Mouse (Mus musculus) forebrain, embryonic 13.5 days (tissue): Measurements from ENCODE around the gene St7. TPM values are rescaled to one million over a fixed set of nuclear protein-coding genes. Genes with fewer than 3 reads are reported as not detected.

Experiments used
- ATAC-seq: fragments of 200-750 bp; cut with Nextera tagmentation; 2 replicates; pipeline ENCODE4 v1.8.0; 2017
- H3K27ac ChIP-seq: fragments of 300-500 bp; sonication (generic); 2 replicates; pipeline ENCODE4 v1.5.1; 2015; ENCODE audit warnings: inconsistent platforms, mild to moderate bottlenecking, moderate library complexity
- H3K27me3 ChIP-seq: fragments of 300-500 bp; sonication (generic); 2 replicates; pipeline ENCODE4 v1.6.1; 2015; ENCODE audit warnings: mild to moderate bottlenecking, inconsistent platforms
- H3K36me3 ChIP-seq: fragments of 300-500 bp; sonication (generic); 2 replicates; pipeline ENCODE4 v1.6.1; 2015; ENCODE audit warnings: mild to moderate bottlenecking, inconsistent platforms; ENCODE audit not compliant: poor library complexity, severe bottlenecking
- H3K4me1 ChIP-seq: fragments of 300-500 bp; sonication (generic); 2 replicates; pipeline ENCODE4 v1.6.1; 2015; ENCODE audit warnings: inconsistent platforms
- H3K4me2 ChIP-seq: fragments of 300-500 bp; sonication (generic); 2 replicates; pipeline ENCODE4 v1.6.1; 2015; ENCODE audit warnings: inconsistent platforms, mild to moderate bottlenecking, moderate library complexity
- H3K4me3 ChIP-seq: fragments of 300-500 bp; sonication (generic); 2 replicates; pipeline ENCODE4 v1.5.1; 2015; ENCODE audit warnings: mild to moderate bottlenecking, inconsistent platforms
- H3K9ac ChIP-seq: fragments of 300-500 bp; sonication (generic); 2 replicates; pipeline ENCODE4 v1.6.1; 2015; ENCODE audit warnings: mild to moderate bottlenecking, inconsistent platforms
- H3K9me3 ChIP-seq: fragments of 300-500 bp; sonication (generic); replicated peaks from 2 replicates; pipeline ENCODE4 v1.6.1; 2016; ENCODE audit warnings: inconsistent platforms
- WGBS: fragments of 180-500 bp; shearing (Covaris S2); methylation state at CpG from one replicate; pipeline ENCODE4 v1.1.7; 2015; 5-methylcytosine and 5-hydroxymethylcytosine counted together
- polyA plus RNA-seq: library from polyadenylated mRNA; unstranded; fragments of >200 nt; fragmentation: Nextera tagmentation; extraction: Ambion mirVana; gene quantifications from 2 replicates; pipeline ENCODE4 v1.2.1, GENCODE M21; 2015

Gene St7
- polyA plus RNA-seq, 1 experiment from 2014 or later: 49.5 TPM

- H3K9me3 ChIP-seq: no peaks in the 10 kb centered on the region
- WGBS: 83% methylated on average over 7 of the region's 7 CpGs
- no peak for ATAC-seq
Observed at GRCm38 (mm10) chr6:17942344-17942743, 249.6 kb downstream of the St7 start.

DNA sequence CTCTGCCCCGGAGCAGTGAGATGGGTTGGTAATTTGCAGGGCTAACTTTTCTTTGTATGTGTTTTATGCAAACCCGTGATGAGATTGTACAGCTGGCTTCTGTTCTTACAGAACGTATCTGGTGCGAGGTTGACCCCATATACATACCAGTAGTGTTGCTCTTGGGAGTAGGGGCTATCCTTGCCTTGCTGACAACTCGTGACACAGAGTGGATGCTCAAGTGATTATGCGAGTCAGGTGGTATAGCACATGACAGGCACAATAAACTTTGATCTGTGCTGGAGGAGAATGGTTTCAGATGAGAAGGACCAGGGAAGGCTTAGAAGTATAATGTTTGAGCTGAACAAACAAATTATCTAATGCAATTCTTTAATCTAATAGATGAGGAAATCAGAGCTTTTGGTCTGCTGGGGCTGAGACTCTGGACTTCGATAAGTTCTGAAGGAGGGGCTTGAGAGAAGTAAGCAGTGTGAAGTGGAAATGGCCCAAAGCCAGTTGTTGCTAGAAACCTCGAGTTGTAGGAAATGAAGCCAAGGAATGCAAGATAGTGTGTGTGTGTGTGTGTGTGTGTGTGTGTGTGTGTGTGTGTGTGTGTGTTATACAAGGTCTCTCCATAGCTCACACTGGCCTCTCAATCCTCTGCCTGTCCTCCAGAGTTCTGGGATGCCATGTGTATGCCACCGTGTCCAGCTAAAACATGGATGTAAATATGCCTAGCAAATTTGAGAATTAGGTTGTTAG is 251.3 kb downstream of the St7 start:
- WGBS: 84% methylated on average over 9 of the region's 9 CpGs
- peaks cover 4% of the 10 kb centered on the region; the same call in 1 of the 2 replicates for H3K4me1 ChIP-seq
- no peak overlapping the region for H3K9ac ChIP-seq
- ATAC-seq: peak; percentile 27; the same call in 1 of the 2 replicates
- no peak overlapping the region for H3K4me3 ChIP-seq
- H3K9me3 ChIP-seq: no peaks in the 10 kb centered on the region
- no peak overlapping the region for H3K27ac ChIP-seq
- no peak overlapping the region for H3K4me2 ChIP-seq
- no peaks in the 10 kb centered on the region for H3K27me3 ChIP-seq
- H3K36me3 ChIP-seq: peaks cover 28% of the 10 kb centered on the region

More at GRCm38 (mm10) chr6:17942344-17942743, 249.6 kb downstream of the St7 start:
- Histone ChIP-seq H3K36me3 (peaks cover 38% of the 10 kb centered on the region), H3K4me3 (no peak overlapping the region), H3K27ac (no peak overlapping the region), H3K27me3 (no peaks in the 10 kb centered on the region), H3K4me2 (no peak overlapping the region), H3K4me1 (peaks cover 4% of the 10 kb centered on the region; the same call in 1 of the 2 replicates), H3K9ac (no peak overlapping the region)

DNA sequence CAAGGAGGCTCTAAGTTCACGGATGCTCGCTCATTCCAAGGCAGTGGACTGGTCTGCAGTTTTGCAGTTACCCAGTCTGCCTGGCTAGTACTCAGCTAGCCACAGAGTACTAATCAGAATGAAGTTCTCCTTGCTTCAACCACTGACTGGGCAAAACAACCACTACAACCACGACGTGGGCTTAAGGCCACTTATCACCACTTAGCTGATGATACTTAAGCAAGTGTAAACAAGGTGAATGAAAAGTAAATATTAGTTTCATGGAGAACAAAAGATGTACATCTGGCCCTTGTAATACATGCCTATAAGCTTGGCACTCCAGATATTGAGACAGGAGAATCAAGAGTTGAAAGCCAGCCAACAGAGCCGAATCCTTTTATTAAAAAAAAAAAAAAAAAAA is 253.7 kb downstream of the St7 start:
- H3K4me1 ChIP-seq: peaks cover 4% of the 10 kb centered on the region; the same call in 1 of the 2 replicates
- WGBS: 74% methylated on average over 5 of the region's 5 CpGs
- ATAC-seq: no peak
- no peak overlapping the region for H3K4me3 ChIP-seq
- peaks cover 15% of the 10 kb centered on the region; the same call in 1 of the 2 replicates for H3K36me3 ChIP-seq
- no peaks in the 10 kb centered on the region for H3K9me3 ChIP-seq
- no peak overlapping the region for H3K4me2 ChIP-seq
- H3K27ac ChIP-seq: no peak overlapping the region
- no peak overlapping the region for H3K9ac ChIP-seq
- no peaks in the 10 kb centered on the region for H3K27me3 ChIP-seq

- 83% methylated on average over 11 of the region's 11 CpGs for WGBS
- no peaks in the 10 kb centered on the region for H3K9me3 ChIP-seq
- ATAC-seq: no peak
Observed at GRCm38 (mm10) chr6:17947130-17947831, 254.5 kb downstream of the St7 start.

DNA sequence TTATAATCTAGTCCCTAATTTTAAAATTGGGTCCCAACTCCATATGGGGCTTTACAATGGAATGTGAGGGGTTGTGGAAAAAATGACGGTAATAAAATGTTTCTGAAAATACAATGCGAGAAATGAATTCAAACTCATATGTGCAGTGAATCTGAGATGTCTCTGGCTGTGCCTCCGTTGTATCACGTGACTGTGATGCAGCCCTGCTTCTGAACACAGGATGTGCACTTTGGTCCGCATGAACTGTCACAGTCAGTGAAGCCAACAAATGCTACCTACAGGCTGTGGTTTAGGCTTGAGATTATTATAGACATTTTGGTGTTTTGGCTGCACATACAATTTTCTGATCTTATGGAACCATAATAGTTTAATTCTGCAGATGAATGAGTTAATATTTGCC is 256.4 kb downstream of the St7 start:
- H3K4me2 ChIP-seq: no peak overlapping the region
- H3K4me3 ChIP-seq: no peak overlapping the region
- no peaks in the 10 kb centered on the region for H3K36me3 ChIP-seq
- H3K9me3 ChIP-seq: no peaks in the 10 kb centered on the region
- ATAC-seq: no peak
- H3K27ac ChIP-seq: no peak overlapping the region
- H3K4me1 ChIP-seq: no peaks in the 10 kb centered on the region
- H3K27me3 ChIP-seq: no peaks in the 10 kb centered on the region
- 90% methylated on average over 5 of the region's 5 CpGs for WGBS
- H3K9ac ChIP-seq: no peak overlapping the region

More at GRCm38 (mm10) chr6:17947130-17947831, 254.5 kb downstream of the St7 start:
- Histone ChIP-seq H3K27me3 (no peaks in the 10 kb centered on the region), H3K27ac (no peak overlapping the region), H3K4me3 (no peak overlapping the region), H3K9ac (no peak overlapping the region), H3K36me3 (peaks cover 15% of the 10 kb centered on the region; the same call in 1 of the 2 replicates), H3K4me1 (no peaks in the 10 kb centered on the region), H3K4me2 (no peak overlapping the region)

DNA sequence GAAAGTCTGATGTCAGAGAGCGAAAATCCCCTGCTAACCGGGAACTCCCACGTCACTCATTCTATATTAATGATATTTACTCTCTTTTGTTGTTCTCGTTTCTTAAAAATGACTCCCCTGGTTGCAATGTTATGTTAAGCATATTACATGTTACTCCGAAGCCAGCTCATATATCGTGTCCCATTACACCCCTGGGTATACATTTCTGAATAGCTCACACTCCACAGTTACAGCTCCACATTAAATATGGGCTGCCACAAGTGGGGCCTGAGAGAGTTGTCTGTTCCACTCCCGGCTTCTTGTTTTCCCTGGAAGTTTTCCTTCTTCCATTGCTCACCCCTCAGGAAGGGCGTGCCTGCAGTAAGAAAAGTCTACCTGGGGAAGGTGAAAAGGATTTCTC is 259.0 kb downstream of the St7 start:
- no peak overlapping the region for H3K4me3 ChIP-seq
- no peaks in the 10 kb centered on the region for H3K9me3 ChIP-seq
- WGBS: 89% methylated on average over 8 of the region's 8 CpGs
- no peaks in the 10 kb centered on the region for H3K4me1 ChIP-seq
- ATAC-seq: no peak
- no peak overlapping the region for H3K4me2 ChIP-seq
- no peaks in the 10 kb centered on the region for H3K36me3 ChIP-seq
- H3K27me3 ChIP-seq: no peaks in the 10 kb centered on the region
- no peak overlapping the region for H3K9ac ChIP-seq
- no peak overlapping the region for H3K27ac ChIP-seq

- ATAC-seq: no peak
- Histone ChIP-seq H3K27ac (no peak overlapping the region), H3K9ac (no peak overlapping the region), H3K4me1 (no peaks in the 10 kb centered on the region), H3K36me3 (no peaks in the 10 kb centered on the region), H3K9me3 (no peaks in the 10 kb centered on the region), H3K4me2 (no peak overlapping the region), H3K27me3 (no peaks in the 10 kb centered on the region), H3K4me3 (no peak overlapping the region)
- 74% methylated on average over 3 of the region's 3 CpGs for WGBS
Observed at GRCm38 (mm10) chr6:17963455-17963854, 270.7 kb downstream of the St7 start.

DNA sequence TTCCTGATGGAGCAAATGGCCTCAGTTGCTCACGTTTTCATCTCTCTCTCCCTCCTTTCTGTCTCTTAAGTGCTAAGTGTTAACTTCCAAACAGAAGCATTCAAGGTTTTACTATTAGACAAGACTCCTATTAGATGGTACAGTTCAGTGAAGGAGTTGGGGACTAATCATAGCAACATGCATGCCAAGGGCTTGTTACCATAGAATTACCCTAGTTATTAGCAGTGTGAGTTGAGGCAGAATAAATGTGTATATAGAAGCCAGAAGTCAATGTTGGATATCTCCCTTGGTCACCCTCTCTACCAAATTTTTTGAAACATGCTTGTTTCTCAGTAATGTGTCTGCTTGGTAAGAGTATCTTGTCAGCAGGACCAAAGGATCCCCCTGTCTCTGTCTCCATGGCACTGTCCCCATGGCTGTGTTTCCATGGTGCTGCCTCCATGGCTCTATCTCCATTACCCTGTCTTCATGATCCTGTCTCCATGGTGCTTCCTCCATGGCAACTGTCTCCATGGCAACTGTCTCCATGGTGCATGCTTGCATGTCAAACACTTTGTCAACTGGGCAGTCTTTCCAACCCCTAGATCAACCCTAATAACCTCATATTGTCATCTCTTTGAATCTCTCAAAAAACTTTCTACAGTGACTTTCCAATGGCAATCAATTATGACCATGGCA is 275.9 kb downstream of the St7 start:
- H3K36me3 ChIP-seq: no peaks in the 10 kb centered on the region
- no peaks in the 10 kb centered on the region for H3K4me1 ChIP-seq
- H3K27ac ChIP-seq: no peak overlapping the region
- H3K27me3 ChIP-seq: no peaks in the 10 kb centered on the region
- no peaks in the 10 kb centered on the region for H3K9me3 ChIP-seq
- H3K4me3 ChIP-seq: no peak overlapping the region
- peak; percentile 70 for ATAC-seq
- H3K9ac ChIP-seq: no peak overlapping the region
- 75% methylated on average over 1 of the region's 1 CpGs for WGBS
- no peak overlapping the region for H3K4me2 ChIP-seq

GRCm38 (mm10) chr6:17969815-17970214 is 277.1 kb downstream of the St7 start:
- WGBS: 91% methylated on average over 1 of the region's 1 CpGs
- Histone ChIP-seq H3K4me3 (no peak overlapping the region), H3K36me3 (no peaks in the 10 kb centered on the region), H3K4me1 (no peaks in the 10 kb centered on the region), H3K27me3 (no peaks in the 10 kb centered on the region), H3K27ac (no peak overlapping the region), H3K4me2 (no peak overlapping the region), H3K9ac (no peak overlapping the region), H3K9me3 (no peaks in the 10 kb centered on the region)
- no peak for ATAC-seq

DNA sequence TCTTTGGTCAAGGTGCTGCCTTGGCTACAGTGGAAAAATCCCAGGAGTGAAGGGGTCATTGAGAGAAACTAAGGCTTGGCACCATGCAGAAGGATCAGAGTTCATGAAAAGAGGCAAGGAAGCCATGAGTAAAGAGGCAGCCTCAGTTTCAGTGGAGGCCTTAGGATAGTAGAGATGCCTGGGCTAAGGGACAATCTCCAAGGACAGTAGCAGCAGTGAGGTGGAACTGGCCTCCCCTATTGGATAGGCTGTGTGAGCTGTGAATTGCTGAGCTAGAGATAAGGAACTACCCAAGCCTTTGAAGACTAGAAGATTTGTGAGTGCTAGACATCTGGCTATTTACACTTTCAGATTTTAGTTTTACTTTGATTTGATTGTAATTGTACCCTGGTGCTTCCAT is 278.7 kb downstream of the St7 start:
- Histone ChIP-seq H3K4me2 (no peak overlapping the region), H3K27ac (no peak overlapping the region), H3K4me3 (no peak overlapping the region), H3K4me1 (no peaks in the 10 kb centered on the region), H3K9me3 (no peaks in the 10 kb centered on the region), H3K27me3 (no peaks in the 10 kb centered on the region), H3K36me3 (no peaks in the 10 kb centered on the region), H3K9ac (no peak overlapping the region)
- no peak for ATAC-seq

DNA sequence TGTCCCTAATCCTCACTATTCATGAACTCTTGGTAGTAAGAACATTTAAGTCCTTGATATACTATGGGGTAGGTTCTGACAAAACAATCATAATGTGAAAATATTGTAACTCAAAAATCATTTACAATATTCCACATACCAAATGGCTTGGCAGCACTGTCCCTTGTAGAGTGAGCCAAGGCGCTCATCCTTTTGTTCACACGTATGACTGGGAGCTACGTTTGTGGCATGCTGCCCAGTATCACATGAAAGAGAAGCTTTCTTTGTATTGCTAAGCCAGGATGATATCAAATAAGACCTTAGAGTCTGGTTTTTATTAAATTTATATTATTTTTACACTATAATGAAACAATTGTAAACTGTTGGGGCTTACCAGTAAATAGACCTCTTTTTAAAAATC is 281.7 kb downstream of the St7 start:
- ATAC-seq: 0 out of 2 replicates have a peak, but pooled peaks have one; percentile 57
- no peaks in the 10 kb centered on the region for H3K36me3 ChIP-seq
- no peak overlapping the region for H3K9ac ChIP-seq
- no peak overlapping the region for H3K4me3 ChIP-seq
- no peaks in the 10 kb centered on the region for H3K4me1 ChIP-seq
- 67% methylated on average over 3 of the region's 3 CpGs for WGBS
- no peaks in the 10 kb centered on the region for H3K27me3 ChIP-seq
- no peak overlapping the region for H3K27ac ChIP-seq
- no peaks in the 10 kb centered on the region for H3K9me3 ChIP-seq
- no peak overlapping the region for H3K4me2 ChIP-seq

DNA sequence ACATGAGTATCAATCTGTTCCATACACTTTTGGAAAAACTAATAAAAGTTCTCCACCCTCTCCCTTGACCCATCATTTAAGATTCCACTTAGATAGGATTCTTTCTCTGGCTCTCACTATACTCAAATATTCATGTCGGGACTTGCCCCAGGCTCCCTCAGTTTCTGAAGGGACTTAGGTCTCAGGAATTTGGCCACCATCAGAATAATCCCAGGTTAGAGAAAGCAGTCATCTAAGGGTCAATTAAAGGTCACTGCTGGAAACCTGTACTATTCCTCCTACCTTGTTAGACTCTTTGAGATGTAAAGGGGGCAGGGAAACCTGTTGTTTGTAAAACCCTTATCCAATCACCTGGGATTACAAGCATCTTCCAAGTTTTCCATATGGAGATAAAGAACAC is 284.4 kb downstream of the St7 start:
- Histone ChIP-seq H3K9me3 (no peaks in the 10 kb centered on the region), H3K9ac (no peak overlapping the region), H3K4me2 (no peak overlapping the region), H3K4me1 (no peaks in the 10 kb centered on the region), H3K27ac (no peak overlapping the region), H3K27me3 (no peaks in the 10 kb centered on the region), H3K4me3 (no peak overlapping the region), H3K36me3 (no peaks in the 10 kb centered on the region)
- no peak for ATAC-seq
- 56% methylated on average over 1 of the region's 1 CpGs for WGBS
